Mouse (Mus musculus): Measurements from ENCODE around the gene Ints14. TPM values are rescaled to one million over a fixed set of nuclear protein-coding genes. Genes with fewer than 3 reads are reported as not detected.

Ints14 gene
- polyA plus RNA-seq (2014; fragmentation: Illumina TruSeq; extraction: RNeasy Lipid Tissue Mini Kit (QIAGEN cat#74804); ENCODE audit: low read depth, low replicate concordance): 22.7 TPM

GRCm38 (mm10) chr9:64960117-64960977, at the start of gene Ints14:
Gene Ints14, plus strand, starts transcription at chr9:64960905.

GRCm38 (mm10) chr9:64951161-64951657, 9.5 kb upstream of the Ints14 start, which contains the start of gene Slc24a1:
Gene Slc24a1, minus strand, starts transcription at chr9:64951607.

GRCm38 (mm10) chr9:65020991-65021886, 60.5 kb downstream of the Ints14 start, which contains the start of gene Hacd3:
Gene Hacd3, minus strand, starts transcription at chr9:65021693.

DNA sequence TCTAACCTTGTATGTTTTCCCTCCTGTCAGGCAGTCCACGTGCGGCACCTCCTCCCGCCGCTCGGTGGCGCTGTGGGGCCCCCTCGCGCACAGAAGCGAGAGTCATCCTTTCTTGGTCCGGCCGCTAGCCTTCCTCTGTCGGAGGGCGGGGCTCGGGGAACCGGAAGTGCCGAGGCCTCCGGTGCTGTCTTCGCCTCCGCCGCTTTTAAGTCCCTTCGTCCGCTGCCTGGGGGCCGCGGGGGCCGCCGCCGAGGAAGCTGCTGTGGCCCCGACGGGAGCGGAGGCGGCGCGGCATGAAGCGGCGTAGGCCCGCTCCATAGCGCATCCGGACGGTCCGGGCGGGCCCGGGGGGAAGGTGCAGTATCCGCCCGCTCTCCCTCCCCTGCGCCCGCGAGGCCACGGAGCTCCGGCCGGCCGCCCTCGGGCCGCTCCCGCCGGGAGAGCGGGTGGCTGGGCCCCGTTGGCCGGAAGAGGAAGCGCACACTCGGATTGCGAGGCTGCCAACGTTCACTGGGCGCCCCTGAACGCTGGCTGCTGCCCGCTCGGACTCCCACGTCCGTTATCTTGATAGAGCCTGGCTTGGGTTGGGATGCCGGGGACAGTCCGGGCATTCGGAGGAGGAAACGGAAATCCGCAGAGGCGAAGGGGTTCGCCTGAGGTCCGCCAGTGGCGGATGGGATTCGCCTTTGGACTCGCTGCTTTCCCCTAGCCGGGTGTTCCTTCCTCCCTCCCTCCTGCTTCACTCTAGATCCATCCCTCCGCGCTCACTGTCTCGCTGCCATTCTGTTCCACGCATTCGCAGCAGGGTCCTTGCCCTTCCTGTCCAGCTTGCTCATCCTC, 71.8 kb downstream of the Ints14 start, which contains the start of gene Dpp8:
TSS of gene Dpp8 (plus strand) at position 146 of the 840 bp plus-strand sequence.

Other genes starting within 250 kb of the Ints14 start
- 525 TPM for gene Rab11a, start 223.1 kb upstream of the Ints14 start, polyA plus RNA-seq (2014; fragmentation: Illumina TruSeq; extraction: RNeasy Lipid Tissue Mini Kit (QIAGEN cat#74804); ENCODE audit: low read depth, low replicate concordance)
- gene Dennd4a, start 149.6 kb upstream of the Ints14 start, polyA plus RNA-seq (2014; fragmentation: Illumina TruSeq; extraction: RNeasy Lipid Tissue Mini Kit (QIAGEN cat#74804); ENCODE audit: low read depth, low replicate concordance): 30.1 TPM
- 0.59 TPM for gene Slc24a1, start 9.3 kb upstream of the Ints14 start, polyA plus RNA-seq (2014; fragmentation: Illumina TruSeq; extraction: RNeasy Lipid Tissue Mini Kit (QIAGEN cat#74804); ENCODE audit: low read depth, low replicate concordance)
- 65.3 TPM for gene Hacd3, start 60.8 kb downstream of the Ints14 start, polyA plus RNA-seq (2014; fragmentation: Illumina TruSeq; extraction: RNeasy Lipid Tissue Mini Kit (QIAGEN cat#74804); ENCODE audit: low read depth, low replicate concordance)
- 170 TPM for gene Dpp8, start 71.5 kb downstream of the Ints14 start, polyA plus RNA-seq (2014; fragmentation: Illumina TruSeq; extraction: RNeasy Lipid Tissue Mini Kit (QIAGEN cat#74804); ENCODE audit: low read depth, low replicate concordance)
- 1.6 TPM for gene Igdcc4, start 140.6 kb downstream of the Ints14 start, polyA plus RNA-seq (2014; fragmentation: Illumina TruSeq; extraction: RNeasy Lipid Tissue Mini Kit (QIAGEN cat#74804); ENCODE audit: low read depth, low replicate concordance)
- not detected for gene Igdcc3, start 180.3 kb downstream of the Ints14 start, polyA plus RNA-seq (2014; fragmentation: Illumina TruSeq; extraction: RNeasy Lipid Tissue Mini Kit (QIAGEN cat#74804); ENCODE audit: low read depth, low replicate concordance)
- 1.7 TPM for gene Parp16, start 234.4 kb downstream of the Ints14 start, polyA plus RNA-seq (2014; fragmentation: Illumina TruSeq; extraction: RNeasy Lipid Tissue Mini Kit (QIAGEN cat#74804); ENCODE audit: low read depth, low replicate concordance)